Comparison of ENCODE assay signal across 26 mouse cellular contexts in the genomic region with DNA sequence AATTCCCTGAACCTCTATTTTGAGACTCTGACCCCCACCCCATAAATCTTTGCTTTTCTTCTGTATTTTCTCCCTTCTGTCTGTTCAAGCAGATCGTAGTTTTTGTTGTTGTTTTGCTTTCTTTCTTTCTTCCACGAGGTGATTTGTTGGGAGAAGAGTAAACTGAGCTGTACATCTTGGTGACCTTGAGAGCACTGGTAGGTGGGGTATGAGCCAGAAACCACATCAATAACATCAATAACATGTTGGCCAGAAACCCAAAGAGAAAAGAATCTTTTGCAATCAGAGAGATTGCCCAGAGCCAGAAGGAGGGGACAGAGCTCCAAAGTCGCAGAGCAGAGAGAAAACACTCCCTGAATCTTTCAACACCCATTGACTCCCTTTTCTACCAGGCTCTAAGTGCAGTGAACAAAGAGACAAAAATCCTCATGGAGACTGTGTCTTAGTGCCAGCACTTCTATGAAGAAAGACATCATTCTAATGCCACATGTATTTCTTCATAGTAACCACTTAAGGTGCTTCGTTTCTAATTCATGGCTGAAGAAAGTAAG.
"Had no signal": no experiment of that assay in that cellular context is flagged by ENCODE, and none has a peak within 500 bp of the region (broad histone marks: within the 10 kb centered on the region; RNA-seq: fewer than 3 reads in every experiment).

No protein-coding gene starts in this region.

- ATAC-seq: hindbrain, embryonic 16.5 days; inflammation-experienced regulatory T-cells, adult 6 months; intestine, embryonic 15.5 days; intestine, postnatal 0 days; liver, embryonic 12.5 days had no signal

- H3K27ac ChIP-seq: gastrocnemius, adult 2 months; heart, adult 2 months; heart, embryonic 13.5 days; heart, embryonic 15.5 days; hindbrain, embryonic 10.5 days; hindbrain, embryonic 12.5 days; hindbrain, embryonic 14.5 days; intestine, embryonic 15.5 days; layer of hippocampus, adult 2 months; left cerebral cortex, adult 2 months; limb, embryonic 10.5 days; limb, embryonic 12.5 days; liver, embryonic 12.5 days; liver, embryonic 14.5 days had no signal

- H3K36me3 ChIP-seq: heart, embryonic 13.5 days; heart, embryonic 15.5 days; hindbrain, embryonic 10.5 days; hindbrain, embryonic 12.5 days; intestine, embryonic 15.5 days; limb, embryonic 10.5 days; limb, embryonic 12.5 days; liver, embryonic 12.5 days had no signal

- DNase-seq: gastrocnemius, adult 2 months; gastrocnemius, postnatal 14 days; gastrocnemius, postnatal 36 days; heart, adult 2 months; heart, postnatal 4 days; kidney, adult 18-20 months; kidney, adult 8-10 months; kidney, postnatal 10 days; kidney, postnatal 25 days; kidney, postnatal 4 days had no signal

- H3K9ac ChIP-seq: heart, embryonic 13.5 days; heart, embryonic 15.5 days; hindbrain, embryonic 12.5 days; hindbrain, embryonic 14.5 days; intestine, embryonic 15.5 days; limb, embryonic 12.5 days; liver, embryonic 12.5 days; liver, embryonic 14.5 days had no signal

- H3K4me2 ChIP-seq: heart, embryonic 11.5 days; heart, embryonic 13.5 days; heart, embryonic 15.5 days; hindbrain, embryonic 12.5 days; hindbrain, embryonic 14.5 days; intestine, embryonic 15.5 days; limb, embryonic 12.5 days; liver, embryonic 12.5 days had no signal

- H3K4me3 ChIP-seq: gastrocnemius, adult 2 months; heart, adult 2 months; heart, embryonic 13.5 days; heart, embryonic 15.5 days; hindbrain, embryonic 10.5 days; hindbrain, embryonic 12.5 days; intestine, embryonic 15.5 days; layer of hippocampus, adult 2 months; left cerebral cortex, adult 2 months; limb, embryonic 10.5 days; limb, embryonic 12.5 days; liver, embryonic 12.5 days had no signal

- H3K9me3 ChIP-seq: heart, embryonic 13.5 days; heart, embryonic 15.5 days; hindbrain, embryonic 10.5 days; hindbrain, embryonic 12.5 days; intestine, embryonic 15.5 days; limb, embryonic 10.5 days; limb, embryonic 12.5 days; liver, embryonic 12.5 days had no signal

- H3K27me3 ChIP-seq: heart, embryonic 13.5 days; heart, embryonic 15.5 days; hindbrain, embryonic 12.5 days; intestine, embryonic 15.5 days; limb, embryonic 12.5 days; liver, embryonic 12.5 days had no signal

- H3K4me1 ChIP-seq: heart, embryonic 13.5 days; heart, embryonic 15.5 days; hindbrain, embryonic 10.5 days; hindbrain, embryonic 12.5 days; intestine, embryonic 15.5 days; limb, embryonic 10.5 days; limb, embryonic 12.5 days; liver, embryonic 12.5 days had no signal
